Mouse (Mus musculus): ENCODE measurements around the gene D5Ertd579e. TPM values are rescaled to one million over a fixed set of nuclear protein-coding genes. Genes with fewer than 3 reads are reported as not detected.

The D5Ertd579e gene
- polyA plus RNA-seq, 1 experiment from 2014 or later: 14.0 TPM

DNA sequence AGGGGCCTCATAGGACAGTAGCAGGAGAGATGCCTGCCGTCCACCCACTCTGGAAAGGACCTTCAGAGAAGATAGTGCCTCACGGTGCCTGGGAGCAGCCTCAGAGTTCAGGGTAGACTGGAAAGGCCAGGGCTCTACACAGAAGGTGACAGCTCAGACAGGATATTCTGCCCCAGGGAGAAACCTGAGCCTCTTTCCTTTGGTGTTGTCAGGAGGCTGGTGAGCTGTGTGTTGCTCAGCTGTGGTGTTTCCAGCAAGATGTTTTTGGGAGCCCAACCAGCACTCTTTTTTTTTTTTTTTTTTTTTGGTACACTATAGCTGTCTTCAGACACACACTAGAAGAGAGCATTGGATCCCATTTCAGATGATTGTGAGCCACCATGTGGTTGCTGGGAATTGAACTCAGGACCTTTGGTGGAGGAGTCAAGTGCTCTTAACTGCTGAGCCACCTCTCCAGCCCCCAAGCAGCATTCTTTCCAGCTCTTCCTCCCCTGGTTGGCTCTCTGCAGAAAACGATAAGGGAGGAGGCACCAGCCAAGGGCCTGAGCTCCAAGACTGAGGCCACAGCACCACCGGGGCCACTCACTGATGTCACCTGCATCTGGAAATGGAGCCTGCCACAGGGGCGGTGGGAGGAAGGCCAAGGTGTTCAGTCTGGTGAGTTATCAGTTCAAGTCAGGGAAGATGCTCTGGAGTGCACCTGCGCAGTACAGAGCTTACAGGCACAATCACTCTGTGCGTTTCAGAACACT lies 36.3 kb upstream of the D5Ertd579e start:
- Histone ChIP-seq H3K4me2 (ENCODE audit: low read depth, low read length) (no peak overlapping the region), H3K27me3 (ENCODE audit: control insufficient read depth, insufficient read depth, low read depth, low read length) (peaks cover 25% of the 10 kb centered on the region), H3K4me1 (replicated peaks; ENCODE audit: control insufficient read depth, insufficient read depth, low read length) (no peaks in the 10 kb centered on the region), H3K27ac (ENCODE audit: low read length) (no peak overlapping the region), H3K4me3 (ENCODE audit: low read length) (no peak overlapping the region), H3K9ac (ENCODE audit: low read length) (no peak overlapping the region), H3K36me3 (ENCODE audit: control insufficient read depth, insufficient read depth, low read length) (no peaks in the 10 kb centered on the region), H3K9me3 (ENCODE audit: control insufficient read depth, low read length) (no peaks in the 10 kb centered on the region)
- WGBS: 59% methylated on average over 7 of the region's 7 CpGs
- no peak for ATAC-seq (ENCODE audit: low read depth)

- Histone ChIP-seq H3K36me3 (ENCODE audit: control insufficient read depth, insufficient read depth, low read length) (no peaks in the 10 kb centered on the region), H3K4me2 (ENCODE audit: low read depth, low read length) (no peak overlapping the region), H3K4me1 (replicated peaks; ENCODE audit: control insufficient read depth, insufficient read depth, low read length) (no peaks in the 10 kb centered on the region), H3K4me3 (ENCODE audit: low read length) (no peak overlapping the region), H3K27me3 (ENCODE audit: control insufficient read depth, insufficient read depth, low read depth, low read length) (peaks cover 30% of the 10 kb centered on the region), H3K9ac (ENCODE audit: low read length) (no peak overlapping the region), H3K27ac (ENCODE audit: low read length) (no peak overlapping the region), H3K9me3 (ENCODE audit: control insufficient read depth, low read length) (no peaks in the 10 kb centered on the region)
- no peak for ATAC-seq (ENCODE audit: low read depth)
- WGBS: 58% methylated on average over 3 of the region's 3 CpGs
Observed at GRCm38 (mm10) chr5:36730689-36731088, 34.9 kb upstream of the D5Ertd579e start.

DNA sequence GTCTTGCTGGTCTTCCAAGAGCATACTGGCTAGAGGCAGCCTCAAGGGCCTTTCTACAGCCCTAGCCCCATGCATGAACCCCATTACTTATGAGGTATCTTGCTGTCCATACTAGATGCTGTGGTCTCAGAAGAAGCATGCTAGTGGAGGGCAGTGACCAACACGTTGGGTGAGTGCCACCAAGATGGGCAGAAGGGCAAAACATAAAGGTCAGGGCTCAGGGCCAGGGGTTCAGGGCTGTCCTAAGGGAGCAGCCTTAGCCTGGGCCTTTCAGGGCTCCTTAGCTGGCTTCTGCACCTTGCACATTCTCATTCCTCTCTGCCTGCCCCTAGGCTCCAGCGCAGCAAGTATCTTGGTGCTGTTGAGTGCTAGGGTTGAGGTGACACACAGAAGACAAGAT lies 34.1 kb upstream of the D5Ertd579e start:
- Histone ChIP-seq H3K27ac (ENCODE audit: low read length) (no peak overlapping the region), H3K4me2 (ENCODE audit: low read depth, low read length) (no peak overlapping the region), H3K9ac (ENCODE audit: low read length) (no peak overlapping the region), H3K4me3 (ENCODE audit: low read length) (no peak overlapping the region), H3K9me3 (ENCODE audit: control insufficient read depth, low read length) (no peaks in the 10 kb centered on the region), H3K36me3 (ENCODE audit: control insufficient read depth, insufficient read depth, low read length) (no peaks in the 10 kb centered on the region), H3K27me3 (ENCODE audit: control insufficient read depth, insufficient read depth, low read depth, low read length) (peaks cover 27% of the 10 kb centered on the region), H3K4me1 (replicated peaks; ENCODE audit: control insufficient read depth, insufficient read depth, low read length) (no peaks in the 10 kb centered on the region)
- ATAC-seq (ENCODE audit: low read depth): no peak
- 83% methylated on average over 2 of the region's 2 CpGs for WGBS

GRCm38 (mm10) chr5:36729086-36729473 lies 33.3 kb upstream of the D5Ertd579e start:
- no peak for ATAC-seq (ENCODE audit: low read depth)
- WGBS: 67% methylated on average over 4 of the region's 4 CpGs
- Histone ChIP-seq H3K4me2 (ENCODE audit: low read depth, low read length) (no peak overlapping the region), H3K36me3 (ENCODE audit: control insufficient read depth, insufficient read depth, low read length) (no peaks in the 10 kb centered on the region), H3K9ac (ENCODE audit: low read length) (no peak overlapping the region), H3K27ac (ENCODE audit: low read length) (no peak overlapping the region), H3K4me1 (replicated peaks; ENCODE audit: control insufficient read depth, insufficient read depth, low read length) (no peaks in the 10 kb centered on the region), H3K9me3 (ENCODE audit: control insufficient read depth, low read length) (no peaks in the 10 kb centered on the region), H3K27me3 (ENCODE audit: control insufficient read depth, insufficient read depth, low read depth, low read length) (peaks cover 27% of the 10 kb centered on the region), H3K4me3 (ENCODE audit: low read length) (no peak overlapping the region)

GRCm38 (mm10) chr5:36728403-36729085 lies 32.7 kb upstream of the D5Ertd579e start:
- 67% methylated on average over 8 of the region's 8 CpGs for WGBS

DNA sequence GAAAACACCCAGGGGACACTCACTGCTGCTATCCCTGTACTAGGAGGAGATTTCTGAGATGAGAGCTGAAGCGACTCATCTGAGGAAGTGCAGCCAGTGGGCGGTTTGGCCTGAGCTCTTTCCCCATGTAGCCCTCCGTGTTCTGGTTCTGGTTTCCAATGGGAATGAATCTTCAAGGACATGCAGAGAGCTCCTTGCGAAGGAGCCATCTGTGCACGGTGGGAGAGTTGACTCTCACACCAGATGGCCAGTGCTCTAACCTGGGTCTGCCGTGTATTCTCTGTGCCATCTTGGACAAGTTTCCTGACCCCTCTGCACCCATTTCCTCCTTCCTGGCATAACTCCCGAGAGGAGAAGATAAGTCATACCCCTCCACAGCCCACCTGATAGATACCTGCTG lies 32.0 kb upstream of the D5Ertd579e start:
- Histone ChIP-seq H3K36me3 (ENCODE audit: control insufficient read depth, insufficient read depth, low read length) (no peaks in the 10 kb centered on the region), H3K9ac (ENCODE audit: low read length) (no peak overlapping the region), H3K4me3 (ENCODE audit: low read length) (no peak overlapping the region), H3K27me3 (ENCODE audit: control insufficient read depth, insufficient read depth, low read depth, low read length) (peaks cover 24% of the 10 kb centered on the region), H3K4me1 (replicated peaks; ENCODE audit: control insufficient read depth, insufficient read depth, low read length) (no peaks in the 10 kb centered on the region), H3K4me2 (ENCODE audit: low read depth, low read length) (no peak overlapping the region), H3K9me3 (ENCODE audit: control insufficient read depth, low read length) (no peaks in the 10 kb centered on the region), H3K27ac (ENCODE audit: low read length) (no peak overlapping the region)
- 67% methylated on average over 7 of the region's 7 CpGs for WGBS
- no peak for ATAC-seq (ENCODE audit: low read depth)

More at GRCm38 (mm10) chr5:36728403-36729085, 32.7 kb upstream of the D5Ertd579e start:
- no peaks in the 10 kb centered on the region for H3K9me3 ChIP-seq (ENCODE audit: control insufficient read depth, low read length)
- peaks cover 27% of the 10 kb centered on the region for H3K27me3 ChIP-seq (ENCODE audit: control insufficient read depth, insufficient read depth, low read depth, low read length)
- no peak overlapping the region for H3K4me3 ChIP-seq (ENCODE audit: low read length)
- H3K36me3 ChIP-seq (ENCODE audit: control insufficient read depth, insufficient read depth, low read length): no peaks in the 10 kb centered on the region
- ATAC-seq (ENCODE audit: low read depth): no peak
- H3K4me2 ChIP-seq (ENCODE audit: low read depth, low read length): no peak overlapping the region
- H3K4me1 ChIP-seq (replicated peaks; ENCODE audit: control insufficient read depth, insufficient read depth, low read length): no peaks in the 10 kb centered on the region
- no peak overlapping the region for H3K27ac ChIP-seq (ENCODE audit: low read length)
- no peak overlapping the region for H3K9ac ChIP-seq (ENCODE audit: low read length)

DNA sequence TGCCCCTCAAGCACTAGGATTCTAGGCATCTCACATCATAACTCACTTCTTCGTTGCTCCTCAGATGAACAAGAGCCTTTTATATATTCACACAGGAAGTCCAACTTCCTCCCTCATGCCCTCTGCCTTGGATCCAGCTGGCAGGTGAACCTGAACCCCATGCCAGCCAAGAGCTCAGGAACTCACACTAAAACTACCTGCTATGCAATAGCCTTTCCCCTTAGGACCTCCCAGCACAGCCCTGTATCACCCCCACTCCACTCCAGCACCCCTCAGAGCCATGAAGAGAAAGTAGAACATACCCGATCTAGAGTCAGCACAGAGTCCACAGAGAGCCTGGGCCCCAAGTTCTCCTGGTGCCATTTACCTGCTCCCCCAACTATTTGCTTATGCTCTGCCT lies 31.3 kb upstream of the D5Ertd579e start:
- 39% methylated on average over 2 of the region's 2 CpGs for WGBS
- Histone ChIP-seq H3K4me1 (replicated peaks; ENCODE audit: control insufficient read depth, insufficient read depth, low read length) (no peaks in the 10 kb centered on the region), H3K27me3 (ENCODE audit: control insufficient read depth, insufficient read depth, low read depth, low read length) (peaks cover 24% of the 10 kb centered on the region), H3K4me2 (ENCODE audit: low read depth, low read length) (no peak overlapping the region), H3K9ac (ENCODE audit: low read length) (no peak overlapping the region), H3K9me3 (ENCODE audit: control insufficient read depth, low read length) (no peaks in the 10 kb centered on the region), H3K4me3 (ENCODE audit: low read length) (no peak overlapping the region), H3K36me3 (ENCODE audit: control insufficient read depth, insufficient read depth, low read length) (no peaks in the 10 kb centered on the region), H3K27ac (ENCODE audit: low read length) (no peak overlapping the region)
- no peak for ATAC-seq (ENCODE audit: low read depth)

- Histone ChIP-seq H3K9ac (ENCODE audit: low read length) (no peak overlapping the region), H3K27ac (ENCODE audit: low read length) (no peak overlapping the region), H3K4me1 (replicated peaks; ENCODE audit: control insufficient read depth, insufficient read depth, low read length) (no peaks in the 10 kb centered on the region), H3K4me2 (ENCODE audit: low read depth, low read length) (no peak overlapping the region), H3K36me3 (ENCODE audit: control insufficient read depth, insufficient read depth, low read length) (no peaks in the 10 kb centered on the region), H3K4me3 (ENCODE audit: low read length) (no peak overlapping the region), H3K9me3 (ENCODE audit: control insufficient read depth, low read length) (no peaks in the 10 kb centered on the region), H3K27me3 (ENCODE audit: control insufficient read depth, insufficient read depth, low read depth, low read length) (peaks cover 22% of the 10 kb centered on the region)
- 50% methylated on average over 9 of the region's 9 CpGs for WGBS
- ATAC-seq (ENCODE audit: low read depth): no peak
Observed at GRCm38 (mm10) chr5:36726387-36726801, 30.6 kb upstream of the D5Ertd579e start.

- no peak overlapping the region for H3K27ac ChIP-seq (ENCODE audit: low read length)
- 32% methylated on average over 12 of the region's 12 CpGs for WGBS
- peaks cover 24% of the 10 kb centered on the region for H3K27me3 ChIP-seq (ENCODE audit: control insufficient read depth, insufficient read depth, low read depth, low read length)
- ATAC-seq (ENCODE audit: low read depth): no peak
- no peak overlapping the region for H3K4me2 ChIP-seq (ENCODE audit: low read depth, low read length)
- H3K9ac ChIP-seq (ENCODE audit: low read length): no peak overlapping the region
- H3K36me3 ChIP-seq (ENCODE audit: control insufficient read depth, insufficient read depth, low read length): no peaks in the 10 kb centered on the region
- no peaks in the 10 kb centered on the region for H3K4me1 ChIP-seq (replicated peaks; ENCODE audit: control insufficient read depth, insufficient read depth, low read length)
- H3K9me3 ChIP-seq (ENCODE audit: control insufficient read depth, low read length): no peaks in the 10 kb centered on the region
- H3K4me3 ChIP-seq (ENCODE audit: low read length): no peak overlapping the region
Observed at GRCm38 (mm10) chr5:36725861-36726260, 30.0 kb upstream of the D5Ertd579e start.
